Mouse (Mus musculus) cerebellum, adult 9-11 months (tissue): ENCODE measurements at regions not wholly inside any gene's neighbourhood (a gene's known extent, or its start where the extent isn't known, plus 50 kb on each side); places are given as distances from the start of the nearest gene placed in this dataset.

Experiments
- DNase-seq: peaks from one replicate; pipeline ENCODE4 v3.0.0; 2022

DNA sequence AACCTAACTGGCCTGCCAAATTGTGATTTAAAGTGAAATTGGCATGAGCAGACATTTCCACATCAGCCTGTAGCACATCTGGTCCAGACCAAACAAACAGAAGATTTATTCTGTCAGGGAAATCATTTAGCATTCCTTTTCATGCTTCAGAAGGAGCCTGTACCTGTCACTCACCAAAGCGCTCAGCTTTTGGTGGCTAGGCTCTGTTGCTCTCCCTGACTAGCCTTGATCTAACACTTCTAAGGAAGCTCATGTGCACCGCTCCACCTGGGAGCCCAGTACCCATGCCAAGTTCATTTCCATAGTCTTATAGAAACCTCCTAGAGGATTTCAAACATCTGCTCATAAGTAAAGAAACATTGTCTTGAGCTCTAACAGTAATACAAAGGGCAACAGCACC is 253.8 kb upstream of the Tfap2d start:
- DNase-seq: no peak

DNA sequence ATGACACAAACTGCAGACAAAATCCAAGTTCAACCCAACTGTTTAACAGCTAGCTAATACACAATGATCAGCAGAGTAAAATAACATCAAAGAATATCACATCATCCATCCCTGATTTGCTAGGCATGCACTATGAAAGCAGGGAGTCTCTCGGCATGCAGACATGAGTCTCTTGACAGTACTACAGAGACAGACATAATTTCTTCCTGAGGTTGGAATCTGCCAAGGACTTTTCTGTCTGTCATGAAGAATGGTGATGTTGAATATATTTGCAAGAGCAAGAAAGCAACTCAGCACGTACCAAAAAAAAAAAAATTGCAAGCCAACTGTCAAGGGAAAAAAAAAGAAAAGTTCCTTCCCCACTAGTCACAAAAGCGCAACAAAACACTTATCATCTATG is 245.4 kb upstream of the Tfap2d start:
- no peak for DNase-seq

DNA sequence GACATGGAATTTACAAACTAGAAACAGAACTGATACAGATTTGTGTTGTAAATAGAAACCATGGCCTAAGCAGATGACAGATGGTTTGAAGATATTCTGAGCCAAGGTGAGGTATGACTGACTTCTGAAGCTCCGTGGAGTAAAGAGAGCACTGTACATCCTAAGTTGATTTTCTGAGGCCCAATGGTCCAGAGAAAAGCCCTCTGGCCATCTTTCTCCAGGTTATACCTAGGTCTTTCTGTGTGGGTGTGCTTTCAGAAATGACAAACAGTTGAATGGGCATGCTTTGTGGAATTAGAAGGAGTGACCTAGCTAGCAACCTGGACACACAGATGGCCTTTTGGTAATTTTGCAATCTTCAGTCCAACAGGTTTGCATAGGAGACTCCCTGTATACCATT is 199.6 kb upstream of the Tfap2d start:
- DNase-seq: peak; percentile 76

DNA sequence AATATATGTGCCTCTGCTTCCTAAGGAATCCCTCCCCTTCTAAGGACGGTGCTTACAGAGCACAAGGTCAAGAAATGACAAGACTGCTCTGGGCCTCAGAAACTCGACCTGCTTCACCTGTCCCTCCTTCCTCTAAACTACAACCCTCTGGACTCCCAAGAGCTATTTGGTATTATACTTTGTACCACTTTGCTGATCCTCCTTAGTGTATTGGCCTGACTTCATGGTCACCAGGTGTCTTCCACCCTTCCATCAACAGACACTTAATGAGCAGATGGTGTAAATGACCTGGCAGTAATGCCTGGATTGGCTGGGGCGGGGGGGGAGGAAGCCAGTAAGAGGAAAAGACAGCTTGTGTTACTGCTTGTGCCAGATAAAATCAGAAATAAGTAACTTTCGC is 199.1 kb upstream of the Tfap2d start:
- DNase-seq: peak; percentile 85

DNA sequence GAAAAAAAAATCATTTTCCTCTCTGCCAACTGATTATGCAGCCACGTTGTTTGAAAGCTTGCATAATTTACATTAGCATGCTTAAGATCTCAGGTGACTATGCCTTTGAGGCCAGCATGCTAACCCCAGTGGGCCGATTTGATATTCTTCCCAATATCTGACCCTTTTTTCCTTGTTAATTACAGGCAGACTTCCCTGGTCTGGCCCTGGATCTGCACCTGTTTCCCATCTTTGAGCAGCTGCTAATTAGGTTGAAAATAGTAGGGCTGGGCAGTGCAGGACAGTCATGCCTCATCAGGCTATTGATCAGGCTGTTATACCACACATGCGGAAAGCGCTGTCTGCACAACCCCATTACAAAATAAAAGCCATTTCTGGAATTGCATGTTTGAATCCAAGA is 191.2 kb upstream of the Tfap2d start:
- DNase-seq: no peak

DNA sequence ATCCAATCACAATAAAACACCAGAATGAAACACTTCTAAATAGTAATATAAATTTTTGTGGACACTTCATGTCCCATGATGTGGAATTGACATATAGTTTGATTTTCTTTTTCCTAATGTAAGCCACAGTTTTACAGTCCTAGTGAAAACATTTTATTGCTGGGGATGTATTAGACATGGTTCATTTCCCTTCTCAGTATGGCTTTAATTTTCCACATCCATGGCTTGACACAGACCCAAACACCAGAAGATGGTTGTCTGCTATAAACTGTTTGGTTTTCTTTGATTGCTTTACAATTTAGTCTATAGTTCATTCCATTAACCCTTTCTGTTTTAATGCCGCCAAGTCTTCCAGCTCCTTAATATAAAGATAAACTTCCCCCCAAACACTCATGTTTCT is 146.5 kb upstream of the Tfap2d start:
- DNase-seq: no peak

DNA sequence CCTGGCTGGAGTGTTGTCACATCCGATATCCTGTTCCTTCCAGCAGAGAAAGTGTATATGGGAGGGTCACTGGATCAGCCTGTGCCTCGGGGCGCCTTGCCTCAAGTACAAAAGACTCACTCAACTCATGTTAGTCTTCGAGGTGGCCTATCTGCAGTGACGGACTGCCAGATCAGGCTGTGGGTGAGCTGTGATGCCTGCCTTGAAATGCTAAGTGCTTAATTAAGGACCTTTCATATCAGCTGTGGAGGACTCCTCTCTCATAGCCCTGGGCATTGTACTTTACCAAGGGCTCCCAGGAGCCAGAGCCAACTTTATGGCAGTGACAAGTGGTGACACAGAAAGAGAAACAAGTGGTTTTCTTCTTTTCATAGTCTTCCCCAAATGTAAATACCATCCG is 145.8 kb upstream of the Tfap2d start:
- no peak for DNase-seq

DNA sequence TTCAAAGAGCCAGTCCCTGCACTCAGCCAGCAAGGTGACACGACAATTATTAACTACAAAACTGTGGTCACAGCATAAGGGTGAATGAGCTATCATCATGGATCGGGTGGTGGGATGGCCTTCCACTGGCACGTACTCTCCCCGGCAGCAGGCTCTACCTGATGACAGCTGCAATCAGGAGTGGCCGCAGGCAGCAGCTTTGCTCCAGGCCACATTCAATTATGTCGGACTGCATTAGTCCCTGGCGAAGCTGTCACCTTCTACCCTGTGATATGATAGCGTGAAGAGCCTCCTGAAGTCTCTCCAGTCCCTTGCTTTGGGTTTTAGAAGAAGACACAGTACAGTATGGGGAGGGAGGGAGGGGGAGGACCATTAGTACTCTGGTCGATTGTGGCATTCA is 141.4 kb upstream of the Tfap2d start:
- no peak for DNase-seq

DNA sequence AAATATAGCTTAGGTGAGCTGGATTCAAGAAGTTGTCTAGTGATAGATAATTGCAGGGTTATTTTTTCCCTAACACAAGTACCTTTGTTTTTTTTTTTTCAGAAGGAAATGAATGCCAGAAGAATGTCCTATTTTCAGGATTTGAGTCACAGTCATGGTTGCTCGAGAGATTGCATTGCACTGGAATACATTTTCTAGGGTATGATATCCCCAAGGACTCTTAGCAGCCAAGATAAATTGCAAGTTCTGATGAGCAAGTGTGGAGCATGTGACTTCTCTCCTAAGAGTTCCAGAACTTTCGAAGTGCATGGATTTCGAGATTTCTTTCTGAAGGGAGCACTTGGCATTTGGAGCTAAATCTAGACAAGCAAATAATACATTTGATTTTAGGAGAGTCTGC is 140.9 kb upstream of the Tfap2d start:
- DNase-seq: no peak

DNA sequence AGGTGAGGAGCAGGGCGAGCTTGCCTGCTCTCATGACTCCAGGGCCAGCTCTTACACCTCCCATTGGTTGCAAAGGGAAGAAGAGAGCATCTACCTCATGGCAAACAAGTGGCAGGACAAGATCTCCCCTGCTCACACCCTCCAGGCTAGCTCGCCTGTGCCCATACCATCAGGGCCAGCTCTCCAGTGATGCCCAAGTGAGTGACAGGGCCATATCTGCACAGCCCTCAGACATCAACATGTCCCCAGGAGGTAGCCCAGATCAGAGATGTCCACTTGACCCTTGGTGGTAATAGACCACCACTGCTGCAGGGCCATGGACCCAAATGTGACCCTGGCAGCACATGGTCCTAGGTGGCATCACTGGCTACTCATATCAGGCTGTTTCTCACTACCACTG is 133.9 kb upstream of the Tfap2d start:
- DNase-seq: no peak

DNA sequence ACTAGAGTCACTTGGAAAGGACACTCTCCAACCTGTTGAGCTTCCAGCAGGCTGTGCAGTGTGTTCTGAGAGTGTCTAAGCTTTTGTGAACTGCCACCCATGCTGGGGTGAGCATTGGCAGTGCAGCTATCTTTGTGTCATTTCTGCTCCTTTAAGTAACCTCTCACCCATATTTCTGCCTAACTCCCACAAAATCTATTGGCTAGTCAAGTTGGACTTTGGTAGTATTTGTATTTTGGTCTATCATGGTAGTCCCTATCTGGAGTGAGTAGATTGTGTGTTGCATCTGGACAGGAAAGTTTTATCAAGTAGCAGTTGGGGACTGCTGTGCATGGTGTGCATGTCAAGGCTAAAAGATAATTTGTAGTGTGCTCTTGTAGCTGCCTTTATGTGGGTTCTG is 132.6 kb upstream of the Tfap2d start:
- DNase-seq: no peak

DNA sequence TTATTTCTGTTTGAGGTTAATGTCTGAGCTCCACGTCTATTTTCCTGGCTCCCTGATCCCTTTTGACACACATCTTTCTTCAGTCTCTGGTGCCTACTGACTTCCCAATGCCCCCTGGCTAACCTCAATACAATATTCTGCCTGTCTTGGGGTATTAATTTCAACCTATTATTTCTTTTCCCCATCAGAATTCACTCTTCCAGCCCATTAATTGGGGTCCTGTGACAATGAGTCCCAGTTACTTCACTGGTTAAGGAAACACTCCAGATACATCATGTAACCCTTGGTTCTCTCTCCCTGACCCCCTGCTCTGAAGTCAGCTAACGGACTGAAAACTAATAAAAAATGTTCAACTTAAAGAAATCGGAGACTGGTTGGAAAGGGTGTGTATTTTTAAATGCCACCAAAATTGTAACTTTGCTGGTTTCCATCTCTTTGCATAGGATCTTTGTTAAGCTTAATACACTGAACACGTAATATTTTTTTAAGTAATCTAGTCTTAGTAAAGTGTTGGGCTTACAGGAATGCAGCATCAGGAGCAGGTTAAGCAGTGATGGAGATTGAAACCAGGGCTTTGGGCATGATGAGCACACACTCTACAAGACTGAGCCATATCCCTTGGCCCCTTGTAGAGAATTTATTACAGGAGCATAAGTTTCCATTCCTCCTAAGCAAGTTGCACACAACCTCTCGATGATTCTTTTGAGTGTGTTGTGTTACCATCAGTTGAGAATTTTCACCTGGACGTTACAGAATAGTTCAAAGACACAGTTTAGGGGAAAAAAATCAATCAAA is 128.8 kb upstream of the Tfap2d start:
- no peak for DNase-seq

DNA sequence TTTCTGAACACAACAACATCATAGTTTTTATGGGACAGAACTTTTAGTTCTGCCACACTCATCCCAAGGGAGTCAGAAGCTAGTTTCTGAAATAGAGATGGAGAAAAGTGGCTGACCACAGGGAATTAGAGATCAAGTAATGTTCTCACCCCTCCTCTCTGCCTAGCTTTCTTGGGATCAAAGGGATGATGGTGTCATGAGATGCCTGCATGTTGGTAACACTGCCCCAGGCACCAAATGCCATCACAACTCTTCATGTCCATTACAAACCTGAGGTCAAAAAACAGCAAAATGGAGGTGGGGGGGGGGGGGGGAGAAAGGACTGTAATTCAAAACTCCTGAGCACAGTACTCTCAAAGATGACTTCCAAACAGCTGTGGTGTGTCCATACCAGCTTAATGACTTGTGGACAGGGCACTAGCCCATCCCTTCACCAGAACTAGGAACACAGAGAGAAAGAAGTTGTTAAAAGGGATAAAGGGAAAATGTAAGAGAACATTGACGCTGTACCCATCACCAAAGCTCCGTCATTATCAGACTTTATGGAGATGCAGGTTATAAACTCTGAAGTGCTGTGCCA is 127.9 kb upstream of the Tfap2d start:
- DNase-seq: no peak

DNA sequence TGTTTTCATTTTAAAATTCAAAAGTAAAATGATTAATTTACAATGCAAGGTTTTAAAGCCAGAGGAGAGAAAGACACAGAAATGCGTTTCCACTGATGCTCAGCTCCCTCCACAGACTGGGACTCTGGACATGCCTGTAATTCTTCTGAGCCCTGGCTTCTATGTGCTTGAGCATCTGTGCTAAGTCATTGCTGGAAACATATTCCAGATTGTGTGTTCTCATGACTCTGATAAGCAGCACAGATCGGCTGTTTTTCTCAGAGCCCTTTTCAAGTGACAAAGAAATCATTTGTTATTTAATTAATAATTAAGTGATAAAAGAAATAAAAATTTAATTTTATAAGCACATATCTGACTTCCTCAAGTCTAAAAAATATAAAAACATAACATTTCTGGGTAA is 127.3 kb upstream of the Tfap2d start:
- DNase-seq: no peak

DNA sequence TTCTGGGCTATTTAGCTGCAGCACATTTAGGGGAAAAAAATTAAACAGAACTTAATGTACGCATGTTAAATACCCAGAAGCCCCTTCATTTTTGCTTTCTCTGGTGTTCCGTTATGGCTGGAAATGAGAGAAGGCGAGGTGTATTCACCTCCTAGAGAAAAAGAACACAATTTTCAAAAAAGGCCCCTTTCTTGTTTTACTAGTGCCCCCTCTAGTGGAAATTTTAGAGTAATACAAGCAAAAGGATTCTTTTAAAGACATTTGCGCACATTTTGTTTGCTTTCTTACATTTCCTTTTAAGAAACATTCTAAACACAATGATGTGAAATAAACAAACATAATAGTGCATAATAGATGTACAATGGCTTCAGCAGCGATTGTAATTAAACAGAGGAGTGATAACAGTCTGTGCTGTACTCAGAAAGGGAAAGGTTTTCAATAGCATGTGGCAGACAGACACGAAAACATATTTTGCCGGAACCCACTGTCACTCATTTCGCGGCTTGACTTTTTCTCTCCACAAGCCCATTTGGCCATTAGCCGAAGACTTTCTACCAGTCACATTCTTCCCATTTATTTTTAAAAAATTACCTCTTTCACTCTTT is 126.0 kb upstream of the Tfap2d start:
- DNase-seq: no peak

DNA sequence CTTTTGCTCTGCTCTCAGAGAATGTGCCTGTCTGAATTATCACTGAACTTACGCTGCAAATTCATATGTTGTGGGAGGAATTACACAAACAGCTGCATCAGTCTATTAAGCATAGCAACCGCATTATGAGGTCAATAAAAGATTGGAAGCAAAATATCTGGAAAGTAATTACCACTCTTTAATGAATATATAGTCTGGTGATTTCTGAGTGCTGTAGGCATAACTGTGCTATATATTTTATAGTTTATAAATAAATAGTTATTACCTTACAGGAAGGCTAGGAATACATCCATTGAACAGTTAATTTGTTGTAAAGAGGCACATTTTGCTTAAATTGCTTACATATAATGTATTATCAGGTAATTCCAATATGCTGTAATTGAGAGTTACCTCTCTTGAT is 123.7 kb upstream of the Tfap2d start:
- no peak for DNase-seq

DNA sequence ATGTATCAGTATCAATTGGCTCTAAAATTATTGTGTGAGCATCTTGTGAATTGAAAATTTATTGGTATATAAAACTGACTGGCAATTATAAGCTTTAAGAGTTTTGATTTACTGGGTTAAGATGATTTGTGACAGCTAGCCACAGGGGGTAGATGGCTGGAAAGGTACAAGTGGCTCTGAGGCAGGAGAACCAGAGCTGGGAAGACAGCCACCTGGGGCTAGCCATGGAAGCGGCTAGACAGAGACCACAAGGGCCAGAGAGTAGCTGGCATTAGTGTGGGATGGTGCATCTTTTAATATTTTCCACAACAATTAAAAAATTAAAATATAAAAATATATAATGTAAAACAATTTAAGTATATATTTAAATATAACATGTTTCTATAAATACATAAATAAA is 86.0 kb upstream of the Tfap2d start:
- no peak for DNase-seq
